Mouse (Mus musculus): ENCODE measurements around the gene Galp.
"Not testable (repeated sequence)": the region's sequence is repeated elsewhere in the genome, so short reads cannot be mapped to it uniquely, and the experiment has no call there.

DNA sequence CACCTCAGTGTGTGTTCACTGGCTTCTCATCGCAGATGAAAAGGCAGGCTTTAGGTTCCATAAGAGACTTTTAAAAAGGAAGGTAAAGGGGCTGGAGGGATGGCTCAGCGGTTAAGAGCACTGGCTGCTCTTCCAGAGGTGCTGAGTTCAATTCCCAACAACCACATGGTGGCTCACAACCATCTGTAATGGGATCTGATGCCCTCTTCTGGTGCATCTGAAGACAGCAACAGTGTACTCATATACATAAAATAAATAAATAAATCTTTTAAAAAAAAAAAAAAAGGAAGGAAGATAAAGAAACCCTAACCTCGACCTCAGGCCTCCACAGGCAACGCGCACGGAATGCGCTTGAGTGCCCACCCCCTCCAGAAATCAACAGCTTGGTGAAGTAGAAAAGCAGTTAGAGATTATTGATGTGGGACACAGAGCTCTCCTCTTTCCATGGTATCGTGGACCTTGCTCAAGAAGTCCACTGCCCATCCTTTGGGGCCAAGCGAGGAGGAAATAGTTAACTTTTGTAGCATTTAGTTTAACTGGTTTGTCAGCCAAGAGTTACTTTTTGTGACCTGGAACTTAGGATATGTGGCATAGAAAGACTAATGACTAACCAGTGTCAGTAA is 22.4 kb upstream of the Galp start:
- not testable (repeated sequence) for TF ChIP-seq TAL1, GATA1 (IDR thresholded peaks at IDR 0.05; ENCODE audit: low read length)
